Mouse (Mus musculus) thymus, postnatal 36 days (tissue): ENCODE data around the gene Matn1.

ENCODE experiments used
- DNase-seq, 2 experiments: peaks; one replicate each; pipeline ENCODE4 v3.0.0; 2022; ENCODE audit warnings: mixed read lengths in 2 of 2

Matn1 gene

GRCm38 (mm10) chr4:130944112-130944511 lies at the start of gene Matn1:
Gene Matn1 (plus strand): TSS chr4:130944385.
- no peak for DNase-seq

GRCm38 (mm10) chr4:130895701-130896100 lies 48.5 kb upstream of the Matn1 start:
- DNase-seq, result no peak

- DNase-seq, result peak; percentile 77 to 82
Measured at GRCm38 (mm10) chr4:130896372-130896771, 47.8 kb upstream of the Matn1 start.

GRCm38 (mm10) chr4:130899383-130899781 lies 44.8 kb upstream of the Matn1 start:
- no peak for DNase-seq

GRCm38 (mm10) chr4:130899782-130900427 lies 44.3 kb upstream of the Matn1 start:
- DNase-seq, result peak in 1 of 2 experiments; percentile 59

- DNase-seq, result peak in 1 of 2 experiments; percentile 4
Measured at GRCm38 (mm10) chr4:130900746-130901145, 43.4 kb upstream of the Matn1 start.

- DNase-seq, result no peak
Measured at GRCm38 (mm10) chr4:130902289-130902781, 41.9 kb upstream of the Matn1 start.

- DNase-seq, result no peak
Measured at GRCm38 (mm10) chr4:130905025-130905424, 39.2 kb upstream of the Matn1 start.

GRCm38 (mm10) chr4:130905882-130906281 lies 38.3 kb upstream of the Matn1 start:
- DNase-seq, result no peak

- no peak for DNase-seq
Measured at GRCm38 (mm10) chr4:130906296-130906695, 37.9 kb upstream of the Matn1 start.

- no peak for DNase-seq
Measured at GRCm38 (mm10) chr4:130907200-130908069, 36.8 kb upstream of the Matn1 start.

- no peak for DNase-seq
Measured at GRCm38 (mm10) chr4:130908133-130908532, 36.1 kb upstream of the Matn1 start.

GRCm38 (mm10) chr4:130909167-130909874 lies 34.9 kb upstream of the Matn1 start:
- peak in 1 of 2 experiments; percentile 60 for DNase-seq

- DNase-seq, result peak; percentile 49 to 75
Measured at GRCm38 (mm10) chr4:130910666-130911065, 33.5 kb upstream of the Matn1 start.

GRCm38 (mm10) chr4:130912626-130913025 lies 31.6 kb upstream of the Matn1 start:
- no peak for DNase-seq

GRCm38 (mm10) chr4:130913077-130913476 lies 31.1 kb upstream of the Matn1 start, which contains the start of gene Laptm5:
Gene Laptm5 (plus strand): TSS chr4:130913125.
- peak; percentile 79 to 88 for DNase-seq

- no peak for DNase-seq
Measured at GRCm38 (mm10) chr4:130913511-130913910, 30.7 kb upstream of the Matn1 start.

GRCm38 (mm10) chr4:130914011-130914410 lies 30.2 kb upstream of the Matn1 start:
- DNase-seq, result peak; percentile 73 to 84

GRCm38 (mm10) chr4:130914527-130914926 lies 29.7 kb upstream of the Matn1 start:
- peak in 1 of 2 experiments; percentile 49 for DNase-seq

GRCm38 (mm10) chr4:130915006-130915667 lies 29.0 kb upstream of the Matn1 start:
- DNase-seq, result peak; percentile 43 to 56

- peak; percentile 61 to 64 for DNase-seq
Measured at GRCm38 (mm10) chr4:130915668-130916035, 28.5 kb upstream of the Matn1 start.

- DNase-seq, result no peak
Measured at GRCm38 (mm10) chr4:130916639-130917038, 27.5 kb upstream of the Matn1 start.
